Mouse (Mus musculus): ENCODE data around the gene H2-M2. TPM values are rescaled to one million over a fixed set of nuclear protein-coding genes. Genes with fewer than 3 reads are reported as not detected.
"Not testable (repeated sequence)": the region's sequence is repeated elsewhere in the genome, so short reads cannot be mapped to it uniquely, and the experiment has no call there.

The H2-M2 gene
- polyA plus RNA-seq (2016; fragmentation: Nextera tagmentation; extraction: Ambion mirVana), result not detected in 2 replicates

DNA sequence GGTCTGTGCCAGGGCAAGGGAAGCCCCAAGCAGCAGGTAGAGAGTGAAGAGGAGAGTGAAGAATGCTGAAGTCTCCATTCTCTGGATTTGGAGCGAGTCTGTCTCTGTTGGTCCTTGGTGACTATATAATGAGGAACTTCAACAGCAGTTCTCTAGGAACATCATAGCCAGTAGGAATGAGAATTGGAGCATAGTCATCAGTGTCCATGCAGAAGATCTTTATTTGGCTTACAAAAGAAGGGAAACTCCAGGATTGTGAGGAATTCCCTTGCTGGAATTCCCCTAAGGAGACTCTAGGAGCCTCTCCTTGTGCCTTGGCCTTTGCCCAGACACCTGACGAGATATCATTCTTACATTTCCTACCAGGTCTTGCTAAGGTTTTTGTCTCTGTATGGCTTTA lies at the start of gene H2-M2:
Gene H2-M2 (minus strand): TSS at position 101 of the 400 bp plus-strand sequence.
- Histone ChIP-seq H3K9ac (no peak within 1 kb of the TSS), H3K27ac (no peak within 1 kb of the TSS), H3K9me3 (replicated peaks) (no peaks in the 10 kb centered on the region), H3K4me3 (no peak within 1 kb of the TSS), H3K4me1 (no peaks in the 10 kb centered on the region), H3K4me2 (replicated peaks) (no peak within 1 kb of the TSS), H3K27me3 (no peaks in the 10 kb centered on the region), H3K36me3 (no peaks in the 10 kb centered on the region)
- 78% methylated on average over 2 of the region's 2 CpGs for WGBS
- ATAC-seq (ENCODE audit: low FRiP score), result no peak

DNA sequence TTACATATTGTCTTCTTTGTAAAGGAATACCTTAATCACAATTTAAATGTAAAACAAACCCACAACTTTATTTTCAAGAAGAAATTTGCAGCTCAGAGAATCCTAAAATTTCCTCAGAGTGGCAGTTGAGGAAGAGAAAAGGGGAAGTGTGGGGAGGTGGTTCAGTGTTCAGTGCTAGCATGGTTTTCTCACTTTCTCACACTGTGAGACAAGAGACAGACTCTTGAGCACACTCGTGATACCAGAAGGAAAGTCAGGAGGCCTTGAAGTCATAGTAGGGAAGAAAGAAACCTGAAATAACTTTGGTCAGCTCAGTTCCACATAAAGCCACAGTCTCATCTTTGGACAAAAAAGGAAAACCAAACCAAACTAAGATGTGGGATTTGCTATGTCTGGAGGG lies 42.1 kb upstream of the H2-M2 start:
- not testable (repeated sequence) for ATAC-seq (ENCODE audit: low FRiP score)

DNA sequence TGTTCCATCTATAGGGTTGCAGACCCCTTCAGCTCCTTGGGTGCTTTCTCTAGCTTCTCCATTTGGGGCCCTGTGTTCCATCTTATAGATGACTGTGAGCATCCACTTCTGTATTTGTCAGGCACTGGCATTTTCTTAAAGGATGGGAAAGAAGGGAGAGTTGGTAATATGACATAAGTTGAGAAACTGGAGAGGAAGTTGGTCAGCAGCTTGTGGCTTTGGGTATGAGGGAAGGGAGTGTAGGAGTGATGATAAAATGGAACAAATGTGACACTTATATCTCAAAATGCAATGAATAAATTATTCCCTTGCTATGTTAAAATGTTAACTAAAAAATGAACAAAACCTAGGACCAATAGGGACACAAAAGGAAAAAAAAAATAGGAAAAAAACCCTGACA lies 41.3 kb upstream of the H2-M2 start:
- H3K9ac ChIP-seq; H3K4me1 ChIP-seq; ATAC-seq (ENCODE audit: low FRiP score); H3K27me3 ChIP-seq; H3K4me2 ChIP-seq (replicated peaks); H3K36me3 ChIP-seq; H3K9me3 ChIP-seq (replicated peaks); H3K4me3 ChIP-seq; H3K27ac ChIP-seq: not testable (repeated sequence)

More for the DNA sequence above, 42.1 kb upstream of the H2-M2 start:
- not testable (repeated sequence) for H3K4me1 ChIP-seq; H3K27ac ChIP-seq; H3K9me3 ChIP-seq (replicated peaks); H3K9ac ChIP-seq; H3K36me3 ChIP-seq; H3K4me2 ChIP-seq (replicated peaks); H3K27me3 ChIP-seq; H3K4me3 ChIP-seq
- 71% methylated on average over 1 of the region's 1 CpGs for WGBS

DNA sequence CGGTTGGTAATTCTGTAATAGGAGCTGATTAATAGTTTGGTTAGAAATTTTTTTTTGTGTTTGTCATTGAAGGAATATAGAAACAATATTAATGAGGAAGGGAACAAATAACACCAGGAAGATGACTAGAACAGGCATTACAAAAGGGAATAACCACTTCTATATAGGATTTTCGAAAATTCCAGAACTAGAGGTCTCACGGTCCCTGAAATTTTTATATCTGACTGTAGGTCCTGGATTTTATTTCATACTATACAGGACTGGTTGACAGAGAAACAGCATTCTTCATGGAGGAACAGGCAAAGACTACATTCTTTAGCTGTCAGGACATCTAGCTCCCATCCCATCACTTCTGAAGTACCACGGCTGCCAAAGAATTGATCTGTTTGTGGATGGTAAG lies 24.4 kb upstream of the H2-M2 start, which contains the start of gene Olfr111:
Gene Olfr111 (plus strand): TSS at position 301 of the 400 bp plus-strand sequence.
- Histone ChIP-seq H3K4me1 (no peaks in the 10 kb centered on the region), H3K27ac (no peak within 1 kb of the TSS), H3K36me3 (no peaks in the 10 kb centered on the region), H3K27me3 (no peaks in the 10 kb centered on the region), H3K9ac (no peak within 1 kb of the TSS), H3K4me3 (no peak within 1 kb of the TSS), H3K4me2 (replicated peaks) (no peak within 1 kb of the TSS), H3K9me3 (replicated peaks) (no peaks in the 10 kb centered on the region)
- 91% methylated on average over 4 of the region's 4 CpGs for WGBS
- ATAC-seq (ENCODE audit: low FRiP score), result no peak

DNA sequence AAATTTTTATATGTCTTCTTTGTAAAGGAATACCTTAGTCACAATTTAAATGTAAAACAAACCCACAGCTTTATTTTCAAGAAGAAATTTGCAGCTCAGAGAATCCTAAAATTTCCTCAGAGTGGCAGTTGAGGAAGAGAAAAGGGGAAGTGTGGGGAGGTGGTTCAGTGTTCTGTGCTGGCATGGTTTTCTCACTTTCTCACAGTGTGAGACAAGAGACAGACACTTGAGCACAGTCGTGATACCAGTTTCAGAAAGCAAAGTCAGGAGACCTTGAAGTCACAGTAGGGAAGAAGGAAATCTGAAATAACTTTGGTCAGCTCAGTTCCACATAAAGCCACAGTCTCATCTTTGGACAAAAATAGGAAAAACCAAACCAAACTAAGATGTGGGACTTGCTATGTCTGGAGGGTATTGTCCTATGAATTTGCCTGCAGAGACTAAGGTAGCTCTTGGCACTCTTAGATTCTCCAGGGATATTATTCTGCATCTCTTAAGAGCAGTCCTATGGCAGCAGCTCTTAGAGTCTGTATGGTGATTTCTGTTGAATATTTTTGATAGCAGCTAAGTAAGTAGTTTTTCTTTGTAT lies 8.7 kb upstream of the H2-M2 start, which contains the start of gene Olfr110:
Gene Olfr110 (plus strand): TSS at position 539 of the 589 bp plus-strand sequence.
- Histone ChIP-seq H3K9me3 (replicated peaks) (no peaks in the 10 kb centered on the region), H3K4me2 (replicated peaks) (no peak within 1 kb of the TSS), H3K27ac (no peak within 1 kb of the TSS), H3K27me3 (no peaks in the 10 kb centered on the region), H3K36me3 (no peaks in the 10 kb centered on the region), H3K9ac (no peak within 1 kb of the TSS), H3K4me1 (no peaks in the 10 kb centered on the region), H3K4me3 (no peak within 1 kb of the TSS)
- WGBS, result 52% methylated on average over 1 of the region's 1 CpGs
- no peak for ATAC-seq (ENCODE audit: low FRiP score)

DNA sequence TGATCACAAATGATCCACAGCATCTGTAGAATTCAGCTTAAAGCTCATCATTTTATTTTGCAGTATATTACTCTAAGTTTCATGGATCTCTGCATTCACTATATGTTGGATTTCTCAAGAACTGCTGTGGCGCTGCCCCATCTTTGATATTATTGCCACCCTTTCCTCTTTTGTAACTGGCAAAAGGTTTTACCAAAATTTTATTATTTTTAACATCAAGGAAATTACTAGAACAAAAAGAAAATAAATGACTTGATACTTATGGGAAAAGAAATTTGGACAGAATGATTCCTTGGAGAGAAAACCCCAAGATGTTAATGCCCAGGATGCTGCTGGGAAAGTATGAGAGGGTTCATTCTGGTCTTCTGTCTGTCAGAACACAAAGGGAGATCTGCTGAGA lies 24.7 kb downstream of the H2-M2 start, which contains the start of gene Olfr109:
Gene Olfr109 (plus strand): TSS at position 301 of the 400 bp plus-strand sequence.
- Histone ChIP-seq H3K27me3 (no peaks in the 10 kb centered on the region), H3K9ac (no peak within 1 kb of the TSS), H3K4me1 (no peaks in the 10 kb centered on the region), H3K4me3 (no peak within 1 kb of the TSS), H3K9me3 (replicated peaks) (no peaks in the 10 kb centered on the region), H3K36me3 (no peaks in the 10 kb centered on the region), H3K27ac (no peak within 1 kb of the TSS), H3K4me2 (replicated peaks) (no peak within 1 kb of the TSS)
- WGBS, result 93% methylated on average over 1 of the region's 1 CpGs
- ATAC-seq (ENCODE audit: low FRiP score), result no peak

DNA sequence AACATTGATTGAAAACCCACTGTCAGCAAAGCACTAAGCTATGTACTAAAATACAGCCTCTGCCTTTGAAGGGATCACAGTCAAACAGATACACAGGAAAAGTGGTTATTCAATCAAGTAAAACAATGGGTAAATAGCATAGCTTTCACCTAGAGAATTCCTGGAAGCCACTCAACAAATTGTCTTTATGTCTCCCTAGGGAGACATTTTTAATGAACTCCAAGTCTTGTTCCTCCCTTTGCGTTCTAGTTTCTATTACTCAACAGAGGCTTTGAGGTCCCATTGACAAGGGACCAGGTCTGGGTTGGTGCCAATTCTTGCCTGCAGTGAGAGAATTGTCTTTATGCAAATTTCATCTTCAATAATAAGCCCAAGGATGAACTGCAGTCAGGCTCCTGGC lies 38.2 kb downstream of the H2-M2 start, which contains the start of gene Olfr108:
Gene Olfr108 (plus strand): TSS at position 301 of the 400 bp plus-strand sequence.
- H3K36me3 ChIP-seq, result no peaks in the 10 kb centered on the region
- no peaks in the 10 kb centered on the region for H3K27me3 ChIP-seq
- 90% methylated on average over 1 of the region's 1 CpGs for WGBS
- H3K27ac ChIP-seq, result no peak within 1 kb of the TSS
- no peak for ATAC-seq (ENCODE audit: low FRiP score)
- H3K4me2 ChIP-seq (replicated peaks), result no peak within 1 kb of the TSS
- no peaks in the 10 kb centered on the region for H3K4me1 ChIP-seq
- H3K9ac ChIP-seq, result no peak within 1 kb of the TSS
- H3K9me3 ChIP-seq (replicated peaks), result no peaks in the 10 kb centered on the region
- no peak within 1 kb of the TSS for H3K4me3 ChIP-seq

Other genes with a start within 250 kb of the H2-M2 start
- gene Olfr97, start 246.2 kb downstream of the H2-M2 start, polyA plus RNA-seq (2016; fragmentation: Nextera tagmentation; extraction: Ambion mirVana), result not detected in 2 replicates
- gene Olfr98, start 219.8 kb downstream of the H2-M2 start, polyA plus RNA-seq (2016; fragmentation: Nextera tagmentation; extraction: Ambion mirVana), result not detected in 2 replicates
- gene H2-M3, start 213.3 kb downstream of the H2-M2 start, polyA plus RNA-seq (2016; fragmentation: Nextera tagmentation; extraction: Ambion mirVana), result 0.92 and 0.95 TPM in 2 replicates
- not detected in 2 replicates for gene Olfr99, start 200.1 kb downstream of the H2-M2 start, polyA plus RNA-seq (2016; fragmentation: Nextera tagmentation; extraction: Ambion mirVana)
- gene Olfr101, start 179.2 kb downstream of the H2-M2 start, polyA plus RNA-seq (2016; fragmentation: Nextera tagmentation; extraction: Ambion mirVana), result not detected in 2 replicates
- gene Olfr102, start 166.5 kb downstream of the H2-M2 start, polyA plus RNA-seq (2016; fragmentation: Nextera tagmentation; extraction: Ambion mirVana), result not detected in 2 replicates
- gene Olfr103, start 143.9 kb downstream of the H2-M2 start, polyA plus RNA-seq (2016; fragmentation: Nextera tagmentation; extraction: Ambion mirVana), result not detected in 2 replicates
- not detected in 2 replicates for gene Olfr104-ps, start 124.0 kb downstream of the H2-M2 start, polyA plus RNA-seq (2016; fragmentation: Nextera tagmentation; extraction: Ambion mirVana)
- gene Olfr105-ps, start 104.5 kb downstream of the H2-M2 start, polyA plus RNA-seq (2016; fragmentation: Nextera tagmentation; extraction: Ambion mirVana), result not detected in 2 replicates
- gene Olfr106-ps, start 93.2 kb downstream of the H2-M2 start, polyA plus RNA-seq (2016; fragmentation: Nextera tagmentation; extraction: Ambion mirVana), result not detected in 2 replicates
- gene Olfr107, start 84.3 kb downstream of the H2-M2 start, polyA plus RNA-seq (2016; fragmentation: Nextera tagmentation; extraction: Ambion mirVana), result not detected in 2 replicates
- not detected in 2 replicates for gene Olfr108, start 38.1 kb downstream of the H2-M2 start, polyA plus RNA-seq (2016; fragmentation: Nextera tagmentation; extraction: Ambion mirVana)
- gene Olfr109, start 24.6 kb downstream of the H2-M2 start, polyA plus RNA-seq (2016; fragmentation: Nextera tagmentation; extraction: Ambion mirVana), result not detected in 2 replicates
- gene Olfr110, start 8.9 kb upstream of the H2-M2 start, polyA plus RNA-seq (2016; fragmentation: Nextera tagmentation; extraction: Ambion mirVana), result not detected in 2 replicates
- not detected in 2 replicates for gene Olfr111, start 24.5 kb upstream of the H2-M2 start, polyA plus RNA-seq (2016; fragmentation: Nextera tagmentation; extraction: Ambion mirVana)
- gene Olfr112, start 85.9 kb upstream of the H2-M2 start, polyA plus RNA-seq (2016; fragmentation: Nextera tagmentation; extraction: Ambion mirVana), result not detected in 2 replicates
- gene Olfr113, start 94.1 kb upstream of the H2-M2 start, polyA plus RNA-seq (2016; fragmentation: Nextera tagmentation; extraction: Ambion mirVana), result not detected in 2 replicates
- not detected in 2 replicates for gene Olfr114, start 109.2 kb upstream of the H2-M2 start, polyA plus RNA-seq (2016; fragmentation: Nextera tagmentation; extraction: Ambion mirVana)
- gene Olfr115, start 143.6 kb upstream of the H2-M2 start, polyA plus RNA-seq (2016; fragmentation: Nextera tagmentation; extraction: Ambion mirVana), result not detected in 2 replicates
- not detected in 2 replicates for gene Olfr116, start 143.6 kb upstream of the H2-M2 start, polyA plus RNA-seq (2016; fragmentation: Nextera tagmentation; extraction: Ambion mirVana)
- not detected in 2 replicates for gene Olfr117, start 180.2 kb upstream of the H2-M2 start, polyA plus RNA-seq (2016; fragmentation: Nextera tagmentation; extraction: Ambion mirVana)
- gene Olfr118, start 183.4 kb upstream of the H2-M2 start, polyA plus RNA-seq (2016; fragmentation: Nextera tagmentation; extraction: Ambion mirVana), result not detected in 2 replicates
- gene Olfr119, start 213.0 kb upstream of the H2-M2 start, polyA plus RNA-seq (2016; fragmentation: Nextera tagmentation; extraction: Ambion mirVana), result not detected in 2 replicates
- not detected in 2 replicates for gene Olfr120, start 238.3 kb upstream of the H2-M2 start, polyA plus RNA-seq (2016; fragmentation: Nextera tagmentation; extraction: Ambion mirVana)